ENCODE assay signal across 8 mouse cellular contexts in the genomic region with DNA sequence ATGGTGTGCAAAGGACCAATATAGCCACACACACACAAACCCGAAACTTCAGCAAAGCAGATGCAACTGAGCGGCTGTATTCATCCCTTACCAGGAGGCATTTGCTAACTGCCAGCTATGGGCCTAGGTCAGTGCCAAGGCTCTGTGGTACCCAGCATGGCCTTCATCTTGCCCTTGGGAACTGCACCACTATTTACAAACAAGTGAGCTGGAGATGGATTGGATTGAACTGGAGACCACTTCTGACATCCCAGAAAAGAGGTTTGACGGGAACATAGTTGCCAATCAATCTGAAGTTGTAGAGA. TPM values are rescaled to one million over a fixed set of nuclear protein-coding genes. Genes with fewer than 3 reads are reported as not detected.
DNase-seq lines count a peak whose midpoint lies in the region; ATAC-seq and TF ChIP-seq lines count a peak whose summit lies in the region.

No protein-coding gene starts in this region.

- H3K9me3 ChIP-seq in megakaryocyte, embryonic 14.5 days = peaks cover 15% of the 10 kb centered on the region; the same call in 1 of the 2 replicates
- no peaks in the 10 kb centered on the region for H3K9me3 ChIP-seq in limb, embryonic 14.5 days (ENCODE audit: control insufficient read depth, low read length)
- H3K9me3 ChIP-seq in stomach, embryonic 14.5 days (ENCODE audit: control insufficient read depth, low read depth, low read length) = no peaks in the 10 kb centered on the region

- TF ChIP-seq POLR2A in limb, embryonic 14.5 days (IDR thresholded peaks at IDR 0.05; ENCODE audit: borderline replicate concordance, extremely low read depth, insufficient read depth, insufficient read length) = no peak

- ATAC-seq in megakaryocyte, adult 5-6 weeks (ENCODE audit: poor library complexity, severe bottlenecking) = no peak
- no peak for ATAC-seq in limb, embryonic 14.5 days (ENCODE audit: low FRiP score, low read depth)
- ATAC-seq in stomach, embryonic 14.5 days (ENCODE audit: insufficient number of reproducible peaks, insufficient read depth, low FRiP score, low read depth) = no peak

- no peaks in the 10 kb centered on the region for H3K36me3 ChIP-seq in megakaryocyte, embryonic 14.5 days (replicated peaks; ENCODE audit: low read length)
- no peaks in the 10 kb centered on the region for H3K36me3 ChIP-seq in limb, embryonic 14.5 days (ENCODE audit: control insufficient read depth, insufficient read depth, low read length)
- no peaks in the 10 kb centered on the region for H3K36me3 ChIP-seq in stomach, embryonic 14.5 days (ENCODE audit: control insufficient read depth, insufficient read depth, low read length)

- H3K9ac ChIP-seq in limb, embryonic 14.5 days (ENCODE audit: low read depth, low read length, severe bottlenecking) = no peak overlapping the region
- 0 out of 2 replicates have a peak overlapping the region, but pooled peaks have one; percentile 90 for H3K9ac ChIP-seq in stomach, embryonic 14.5 days (replicated peaks; ENCODE audit: low read depth, low read length)

- H3K27ac ChIP-seq in limb, embryonic 14.5 days (replicated peaks; ENCODE audit: low read depth, low read length) = no peak overlapping the region
- H3K27ac ChIP-seq in stomach, embryonic 14.5 days (ENCODE audit: low read length) = no peak overlapping the region

- WGBS in limb, embryonic 14.5 days = 99% methylated on average over 3 of the region's 3 CpGs
- WGBS in stomach, embryonic 14.5 days = 96% methylated on average over 3 of the region's 3 CpGs

- DNase-seq in cerebellum, adult 11-12 months = peak; percentile 25
- no peak for DNase-seq in cerebellum, adult 9-10 months
- no peak for DNase-seq in limb, embryonic 14.5 days (ENCODE audit: low spot score)
- DNase-seq in layer of hippocampus, postnatal 14 days (ENCODE audit: low spot score in 2 of 2) = no peak
- DNase-seq in cerebellum, postnatal 4 days (ENCODE audit: low spot score in 2 of 2) = no peak

- H3K4me1 ChIP-seq in megakaryocyte, embryonic 14.5 days = peaks cover 17% of the 10 kb centered on the region
- peaks cover 17% of the 10 kb centered on the region for H3K4me1 ChIP-seq in limb, embryonic 14.5 days (ENCODE audit: control insufficient read depth, insufficient read depth, low read length)
- H3K4me1 ChIP-seq in stomach, embryonic 14.5 days (ENCODE audit: control insufficient read depth, insufficient read depth, low read length) = peaks cover 7% of the 10 kb centered on the region; the same call in 1 of the 2 replicates

- H3K4me2 ChIP-seq in limb, embryonic 14.5 days (replicated peaks; ENCODE audit: low read depth, low read length, severe bottlenecking) = peak overlapping the region; percentile 79
- peak overlapping the region; percentile 88 for H3K4me2 ChIP-seq in stomach, embryonic 14.5 days (replicated peaks; ENCODE audit: low read depth, low read length)

- H3K4me3 ChIP-seq in megakaryocyte, embryonic 14.5 days (replicated peaks) = peak overlapping the region; percentile 95
- H3K4me3 ChIP-seq in limb, embryonic 14.5 days (replicated peaks; ENCODE audit: low read length) = peak overlapping the region; percentile 84; the same call in 1 of the 2 replicates
- H3K4me3 ChIP-seq in stomach, embryonic 14.5 days (ENCODE audit: low read depth, low read length) = peak overlapping the region; percentile 75

- H3K27me3 ChIP-seq in megakaryocyte, embryonic 14.5 days (replicated peaks) = peaks cover 45% of the 10 kb centered on the region
- no peaks in the 10 kb centered on the region for H3K27me3 ChIP-seq in limb, embryonic 14.5 days (ENCODE audit: control insufficient read depth, insufficient read depth, low read length)
- no peaks in the 10 kb centered on the region for H3K27me3 ChIP-seq in stomach, embryonic 14.5 days (ENCODE audit: control insufficient read depth, insufficient read depth, low read length)

RNA-seq across cellular contexts. Expression of a gene that starts 0.3 kb away (rescaled TPM):
- polyA plus RNA-seq in megakaryocyte, embryonic 14.5 days (2012; ENCODE audit: insufficient read depth, low replicate concordance) = 1.2 and 4.5 TPM in 2 replicates
- total RNA-seq in megakaryocyte, adult 5-6 weeks (2015) = 24.4 and 29.6 TPM in 2 replicates
- total RNA-seq in megakaryocyte, adult 5-6 weeks (2017) = 16.3 and 19.1 TPM in 2 replicates
- 26.2 and 28.8 TPM in 2 replicates for polyA plus RNA-seq in limb, embryonic 14.5 days (2012; rRNA removed)
- polyA plus RNA-seq in limb, embryonic 14.5 days (2014; fragmentation: Nextera tagmentation; extraction: Ambion mirVana) = 14.2 and 17.2 TPM in 2 replicates
- polyA plus RNA-seq in stomach, embryonic 14.5 days (2014; fragmentation: Nextera tagmentation; extraction: Ambion mirVana) = 15.2 and 15.6 TPM in 2 replicates
- total RNA-seq in layer of hippocampus, postnatal 14 days (2021) = 10 to 100 TPM; 34.9 to 35.4 TPM
